Mouse (Mus musculus) midbrain, embryonic 11.5 days (tissue): ENCODE measurements around the gene Gldc. TPM values are rescaled to one million over a fixed set of nuclear protein-coding genes. Genes with fewer than 3 reads are reported as not detected.
A peak's percentile ranks its signal among the peaks of the same experiment; 100 is the strongest.

Experiments
- ATAC-seq: fragments of 200-750 bp; cut with Nextera tagmentation; 2 replicates; pipeline ENCODE4 v1.8.0; 2017; ENCODE audit warnings: moderate TSS enrichment, moderate library complexity; ENCODE audit not compliant: low FRiP score
- DNase-seq: peaks from one replicate; pipeline ENCODE4 v3.0.0; 2015; ENCODE audit warnings: low spot score; ENCODE audit errors: missing footprints
- H3K27ac ChIP-seq: fragments of 300-500 bp; sonication (generic); 2 replicates; pipeline ENCODE4 v1.5.1; 2014; ENCODE audit warnings: low read depth, low read length
- H3K27me3 ChIP-seq: fragments of 300-500 bp; sonication (generic); 2 replicates; pipeline ENCODE4 v1.6.1; 2014; ENCODE audit warnings: mild to moderate bottlenecking, low read length, moderate library complexity, mixed read lengths; ENCODE audit not compliant: control insufficient read depth, insufficient read depth
- H3K36me3 ChIP-seq: fragments of 300-500 bp; sonication (generic); 2 replicates; pipeline ENCODE4 v1.6.1; 2014; ENCODE audit warnings: mild to moderate bottlenecking, low read length, moderate library complexity, mixed read lengths; ENCODE audit not compliant: control insufficient read depth, insufficient read depth
- H3K4me1 ChIP-seq: fragments of 300-500 bp; sonication (generic); 2 replicates; pipeline ENCODE4 v1.6.1; 2014; ENCODE audit warnings: low read length; ENCODE audit not compliant: control insufficient read depth, insufficient read depth
- H3K4me2 ChIP-seq: fragments of 300-500 bp; sonication (generic); 2 replicates; pipeline ENCODE4 v1.6.1; 2014; ENCODE audit warnings: mild to moderate bottlenecking, moderate library complexity
- H3K4me3 ChIP-seq: fragments of 300-500 bp; sonication (generic); 2 replicates; pipeline ENCODE4 v1.5.1; 2014; ENCODE audit warnings: low read depth, low read length
- H3K9ac ChIP-seq: fragments of 300-500 bp; sonication (generic); 2 replicates; pipeline ENCODE4 v1.6.1; 2014; ENCODE audit warnings: low read length
- H3K9me3 ChIP-seq: fragments of 300-500 bp; sonication (generic); 2 replicates; pipeline ENCODE4 v1.6.1; 2016; ENCODE audit warnings: low read length; ENCODE audit not compliant: control insufficient read depth
- WGBS: fragments of 180-500 bp; shearing (Covaris S2); extraction: QIAGEN DNeasy Blood & Tissue Kit; methylation state at CpG from one replicate; pipeline ENCODE4 v1.1.7; 2014; 5-methylcytosine and 5-hydroxymethylcytosine counted together
- polyA plus RNA-seq: library from polyadenylated mRNA; unstranded; fragments of >200 nt; fragmentation: Nextera tagmentation; extraction: Ambion mirVana; gene quantifications from 2 replicates; pipeline ENCODE4 v1.2.1, GENCODE M21; 2014

The Gldc gene
- polyA plus RNA-seq, 1 experiment from 2014 or later: 20.3 TPM

GRCm38 (mm10) chr19:30117241-30117640 lies 58.0 kb downstream of the Gldc start:
- no peaks in the 10 kb centered on the region for H3K27me3 ChIP-seq
- H3K36me3 ChIP-seq: no peaks in the 10 kb centered on the region
- H3K9ac ChIP-seq: no peak overlapping the region
- H3K4me1 ChIP-seq: peaks cover 17% of the 10 kb centered on the region
- no peaks in the 10 kb centered on the region for H3K9me3 ChIP-seq
- H3K4me2 ChIP-seq: no peak overlapping the region
- DNase-seq (no peak), ATAC-seq (0 out of 2 replicates have a peak, but pooled peaks have one; percentile 33)
- peak overlapping the region; percentile 73; the same call in 1 of the 2 replicates for H3K27ac ChIP-seq
- H3K4me3 ChIP-seq: no peak overlapping the region
- 74% methylated on average over 4 of the region's 4 CpGs for WGBS

- no peak overlapping the region for H3K27ac ChIP-seq
- no peak overlapping the region for H3K4me2 ChIP-seq
- 88% methylated on average over 5 of the region's 5 CpGs for WGBS
- ATAC-seq: no peak
- H3K36me3 ChIP-seq: no peaks in the 10 kb centered on the region
- peaks cover 17% of the 10 kb centered on the region for H3K4me1 ChIP-seq
- no peak overlapping the region for H3K9ac ChIP-seq
- DNase-seq: no peak
- no peak overlapping the region for H3K4me3 ChIP-seq
- no peaks in the 10 kb centered on the region for H3K9me3 ChIP-seq
- H3K27me3 ChIP-seq: no peaks in the 10 kb centered on the region
Observed at GRCm38 (mm10) chr19:30115606-30116005, 59.6 kb downstream of the Gldc start.

GRCm38 (mm10) chr19:30114919-30115441 lies 60.2 kb downstream of the Gldc start:
- H3K27me3 ChIP-seq: no peaks in the 10 kb centered on the region

GRCm38 (mm10) chr19:30112961-30113688 lies 62.1 kb downstream of the Gldc start:
- Histone ChIP-seq H3K27ac (no peak overlapping the region), H3K4me1 (peaks cover 13% of the 10 kb centered on the region), H3K36me3 (no peaks in the 10 kb centered on the region), H3K9me3 (no peaks in the 10 kb centered on the region), H3K27me3 (no peaks in the 10 kb centered on the region), H3K9ac (no peak overlapping the region), H3K4me3 (no peak overlapping the region), H3K4me2 (no peak overlapping the region)
- DNase-seq: no peak
- ATAC-seq: no peak
- 90% methylated on average over 16 of the region's 16 CpGs for WGBS

More at GRCm38 (mm10) chr19:30114919-30115441, 60.2 kb downstream of the Gldc start:
- no peaks in the 10 kb centered on the region for H3K9me3 ChIP-seq
- H3K27ac ChIP-seq: no peak overlapping the region
- peak; percentile 89 for DNase-seq
- ATAC-seq: no peak
- no peak overlapping the region for H3K9ac ChIP-seq
- 41% methylated on average over 14 of the region's 14 CpGs for WGBS
- H3K4me1 ChIP-seq: peaks cover 17% of the 10 kb centered on the region
- H3K36me3 ChIP-seq: no peaks in the 10 kb centered on the region
- H3K4me2 ChIP-seq: no peak overlapping the region
- no peak overlapping the region for H3K4me3 ChIP-seq

- H3K4me1 ChIP-seq: peaks cover 5% of the 10 kb centered on the region; the same call in 1 of the 2 replicates
- H3K36me3 ChIP-seq: no peaks in the 10 kb centered on the region
- H3K9ac ChIP-seq: no peak overlapping the region
- WGBS: 96% methylated on average over 3 of the region's 3 CpGs
- H3K4me2 ChIP-seq: no peak overlapping the region
- H3K27ac ChIP-seq: no peak overlapping the region
- no peaks in the 10 kb centered on the region for H3K9me3 ChIP-seq
- no peak overlapping the region for H3K4me3 ChIP-seq
- no peak for DNase-seq
- ATAC-seq: no peak
- no peaks in the 10 kb centered on the region for H3K27me3 ChIP-seq
Observed at GRCm38 (mm10) chr19:30111421-30111820, 63.8 kb downstream of the Gldc start.

- 64% methylated on average over 6 of the region's 6 CpGs for WGBS
- Histone ChIP-seq H3K27me3 (no peaks in the 10 kb centered on the region), H3K4me3 (no peak overlapping the region), H3K9me3 (no peaks in the 10 kb centered on the region), H3K27ac (peak overlapping the region; percentile 46), H3K4me2 (no peak overlapping the region), H3K4me1 (no peaks in the 10 kb centered on the region), H3K36me3 (no peaks in the 10 kb centered on the region), H3K9ac (no peak overlapping the region)
- ATAC-seq (peak; percentile 54; the same call in 1 of the 2 replicates), DNase-seq (no peak)
Observed at GRCm38 (mm10) chr19:30109122-30109521, 66.1 kb downstream of the Gldc start.

GRCm38 (mm10) chr19:30108616-30109015 lies 66.6 kb downstream of the Gldc start:
- Histone ChIP-seq H3K9me3 (no peaks in the 10 kb centered on the region), H3K36me3 (no peaks in the 10 kb centered on the region), H3K27ac (peak overlapping the region; percentile 46), H3K4me2 (no peak overlapping the region), H3K9ac (no peak overlapping the region), H3K4me1 (no peaks in the 10 kb centered on the region), H3K4me3 (no peak overlapping the region), H3K27me3 (no peaks in the 10 kb centered on the region)
- no peak for ATAC-seq
- no peak for DNase-seq

GRCm38 (mm10) chr19:30107221-30107845 lies 67.9 kb downstream of the Gldc start:
- Histone ChIP-seq H3K27ac (no peak overlapping the region), H3K9me3 (no peaks in the 10 kb centered on the region), H3K27me3 (no peaks in the 10 kb centered on the region), H3K4me1 (no peaks in the 10 kb centered on the region), H3K4me2 (no peak overlapping the region), H3K4me3 (no peak overlapping the region), H3K36me3 (no peaks in the 10 kb centered on the region; the same call in 1 of the 2 replicates), H3K9ac (no peak overlapping the region)
- WGBS: 77% methylated on average over 10 of the region's 10 CpGs
- ATAC-seq (0 out of 2 replicates have a peak, but pooled peaks have one; percentile 25), DNase-seq (no peak)
